Mouse (Mus musculus) C2C12 (cell line): ENCODE results near the gene Pyurf.

ENCODE experiments used
- CEBPB ChIP-seq: IDR thresholded peaks from one replicate; pipeline ENCODE4 v1.6.1; 2011; ENCODE audit warnings: low read depth, mild to moderate bottlenecking, control low read depth, moderate library complexity
- CTCF ChIP-seq: IDR thresholded peaks from one replicate; pipeline ENCODE4 v1.5.1; 2011; ENCODE audit not compliant: control insufficient read depth, insufficient read depth, insufficient read length
- MYOD1 ChIP-seq: IDR thresholded peaks from one replicate; pipeline ENCODE4 v1.6.1; 2011; ENCODE audit warnings: low read depth; ENCODE audit not compliant: control insufficient read depth, insufficient read length
- USF1 ChIP-seq: IDR thresholded peaks from one replicate; pipeline ENCODE4 v1.6.1; 2011; ENCODE audit warnings: low read depth, mild to moderate bottlenecking, control low read depth, moderate library complexity

DNA sequence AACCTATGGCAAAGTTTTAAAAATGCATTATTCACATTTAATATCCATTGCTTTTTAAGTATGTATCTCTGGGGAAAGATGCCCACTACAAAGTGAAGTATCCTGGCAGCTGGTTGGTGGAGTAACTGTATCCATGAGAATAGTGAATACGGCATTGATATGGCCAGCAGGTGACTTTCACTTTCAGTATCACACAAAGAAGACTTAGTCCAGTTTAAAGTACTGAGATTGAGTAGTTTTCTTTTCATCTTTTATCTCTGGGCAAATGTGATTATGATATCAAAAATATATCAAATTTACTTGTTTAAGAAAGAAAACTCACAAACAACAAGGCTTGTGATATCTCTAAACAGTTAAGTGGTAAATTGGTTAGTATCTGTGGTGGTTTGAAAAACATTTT lies 14.8 kb upstream of the Pyurf start:
- no peak for TF ChIP-seq CTCF
- TF ChIP-seq MYOD1, result no peak
- no peak for TF ChIP-seq USF1
- TF ChIP-seq CEBPB, result no peak
